Comparison of ENCODE assay signal across 16 mouse cellular contexts in the genomic region with DNA sequence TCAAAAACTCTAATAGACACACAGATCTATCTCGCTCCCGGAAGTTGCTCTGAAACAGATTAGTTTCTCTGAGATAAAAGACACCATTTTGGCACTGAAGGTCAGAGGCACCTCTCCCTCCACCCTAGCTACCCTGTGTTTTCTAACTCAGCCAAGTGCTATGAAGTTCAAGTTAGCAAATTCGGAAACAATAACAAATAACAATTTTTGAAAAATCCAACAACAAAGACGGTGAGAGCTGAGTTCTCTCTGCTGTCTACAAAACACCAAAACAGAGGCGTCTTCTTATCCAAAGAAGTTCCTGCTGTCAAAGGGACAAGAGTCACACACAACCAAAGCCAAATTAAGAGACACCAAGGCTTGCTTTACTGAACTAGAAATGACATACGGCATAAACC.
DNase-seq lines count a peak whose midpoint lies in the region; ATAC-seq and TF ChIP-seq lines count a peak whose summit lies in the region.
"Had no signal": no experiment of that assay in that cellular context is flagged by ENCODE, and none has a peak within 500 bp of the region (broad histone marks: within the 10 kb centered on the region; RNA-seq: fewer than 3 reads in every experiment).

No protein-coding gene starts in this region.

- no peak for DNase-seq in heart, adult 18-20 months
- DNase-seq in adipocyte (ENCODE audit: low spot score) = peak; percentile 45
- DNase-seq in liver, embryonic 14.5 days (ENCODE audit: low read depth in 3 of 3, low spot score in 3 of 3) = no peak
- no peak for DNase-seq in cerebellum, adult 11-12 months
- DNase-seq in kidney, adult 8-10 months = no peak
- no peak for DNase-seq in gastrocnemius, adult 8-10 months (ENCODE audit: low spot score in 2 of 2)
- DNase-seq: adrenal gland, adult 8-10 months; cerebellum, postnatal 25 days had no signal

- H3K4me1 ChIP-seq in heart, embryonic 14.5 days (ENCODE audit: control insufficient read depth in 2 of 2, insufficient read depth in 2 of 2, low read length in 2 of 2) = peaks cover 23 to 39% of the 10 kb centered on the region in 2 experiments
- H3K4me1 ChIP-seq in liver, embryonic 14.5 days (replicated peaks; ENCODE audit: control insufficient read depth in 2 of 2, insufficient read depth in 2 of 2, low read length in 1 of 2) = peaks cover 0 to 28% of the 10 kb centered on the region in 2 experiments; a peak in 2 of 4 replicates
- H3K4me1 ChIP-seq: hindbrain, embryonic 12.5 days; limb, embryonic 10.5 days had no signal

- 37% methylated on average over 6 of the region's 6 CpGs for WGBS in heart, embryonic 14.5 days
- 45% methylated on average over 6 of the region's 6 CpGs for WGBS in liver, embryonic 14.5 days (ENCODE audit: insufficient replicate concordance)

- H3K9me3 ChIP-seq in heart, embryonic 14.5 days (ENCODE audit: control insufficient read depth, low read length) = no peaks in the 10 kb centered on the region
- no peaks in the 10 kb centered on the region for H3K9me3 ChIP-seq in liver, embryonic 14.5 days (ENCODE audit: control insufficient read depth, low read length)
- H3K9me3 ChIP-seq: embryonic facial prominence, embryonic 12.5 days; hindbrain, embryonic 12.5 days; kidney, embryonic 15.5 days; limb, embryonic 10.5 days had no signal

- H3K4me3 ChIP-seq in heart, embryonic 14.5 days (ENCODE audit: control insufficient read depth in 1 of 2, insufficient read depth in 1 of 2, low read depth in 1 of 2, low read length in 2 of 2) = no peak overlapping the region
- no peak overlapping the region for H3K4me3 ChIP-seq in liver, embryonic 14.5 days (ENCODE audit: insufficient read depth in 1 of 2, low read depth in 2 of 2, low read length in 2 of 2)
- H3K4me3 ChIP-seq: embryonic facial prominence, embryonic 12.5 days; hindbrain, embryonic 12.5 days; kidney, embryonic 15.5 days; limb, embryonic 10.5 days; myocyte had no signal

- H3K4me2 ChIP-seq in heart, embryonic 14.5 days (ENCODE audit: low read length) = peak overlapping the region; percentile 45; the same call in 1 of the 2 replicates
- H3K4me2 ChIP-seq in liver, embryonic 14.5 days (ENCODE audit: low read depth) = peak overlapping the region; percentile 44
- H3K4me2 ChIP-seq: embryonic facial prominence, embryonic 12.5 days; hindbrain, embryonic 12.5 days; kidney, embryonic 15.5 days had no signal

- H3K36me3 ChIP-seq in heart, embryonic 14.5 days (ENCODE audit: control insufficient read depth, insufficient read depth, low read length) = no peaks in the 10 kb centered on the region
- no peaks in the 10 kb centered on the region for H3K36me3 ChIP-seq in liver, embryonic 14.5 days (replicated peaks; ENCODE audit: control insufficient read depth, insufficient read depth, low read depth)
- H3K36me3 ChIP-seq: embryonic facial prominence, embryonic 12.5 days; hindbrain, embryonic 12.5 days; kidney, embryonic 15.5 days; limb, embryonic 10.5 days had no signal

- H3K9ac ChIP-seq in heart, embryonic 14.5 days (ENCODE audit: low read length) = 0 out of 2 replicates have a peak overlapping the region, but pooled peaks have one; percentile 7
- no peak overlapping the region for H3K9ac ChIP-seq in liver, embryonic 14.5 days (replicated peaks)
- H3K9ac ChIP-seq: embryonic facial prominence, embryonic 12.5 days; hindbrain, embryonic 12.5 days; kidney, embryonic 15.5 days had no signal

- H3K27ac ChIP-seq in heart, embryonic 14.5 days (replicated peaks in 1 of 2; ENCODE audit: control insufficient read depth in 1 of 2, insufficient read depth in 1 of 2, low read depth in 2 of 2, low read length in 2 of 2) = peak overlapping the region; percentile 65 to 73; a peak in 3 of 4 replicates
- peak overlapping the region; percentile 29; the same call in 1 of the 2 replicates for H3K27ac ChIP-seq in liver, embryonic 14.5 days
- H3K27ac ChIP-seq: embryonic facial prominence, embryonic 12.5 days; hindbrain, embryonic 12.5 days; kidney, embryonic 15.5 days; limb, embryonic 10.5 days had no signal

- no peak for TF ChIP-seq CTCF in liver, embryonic 14.5 days (IDR thresholded peaks at IDR 0.05; ENCODE audit: low read depth)

- ATAC-seq in heart, embryonic 14.5 days (ENCODE audit: insufficient number of reproducible peaks, insufficient read depth, low FRiP score, low read depth) = no peak
- peak; percentile 33 for ATAC-seq in CD4-positive, CD25-positive, alpha-beta regulatory T cell, adult 4 months
- ATAC-seq in liver, embryonic 14.5 days (ENCODE audit: insufficient read depth) = no peak
- ATAC-seq: Patski had no signal

- no peak for TF ChIP-seq EP300 in liver, embryonic 14.5 days (IDR thresholded peaks at IDR 0.05; ENCODE audit: low read depth)

- no peaks in the 10 kb centered on the region for H3K27me3 ChIP-seq in heart, embryonic 14.5 days (ENCODE audit: control insufficient read depth, insufficient read depth, low read length)
- no peaks in the 10 kb centered on the region for H3K27me3 ChIP-seq in liver, embryonic 14.5 days (ENCODE audit: control insufficient read depth, insufficient read depth, low read length)
- H3K27me3 ChIP-seq: embryonic facial prominence, embryonic 12.5 days; hindbrain, embryonic 12.5 days; kidney, embryonic 15.5 days; Patski had no signal
